Mouse (Mus musculus) liver, embryonic 11.5 days (tissue): ENCODE measurements around the gene Vps41. TPM values are rescaled to one million over a fixed set of nuclear protein-coding genes. Genes with fewer than 3 reads are reported as not detected.

Experiments
- ATAC-seq: fragments of 200-750 bp; cut with Nextera tagmentation; replicated peaks from 2 replicates; pipeline ENCODE4 v1.8.0; 2017; ENCODE audit warnings: moderate number of reproducible peaks, mild to moderate bottlenecking, moderate TSS enrichment, moderate library complexity; ENCODE audit not compliant: low FRiP score
- DNase-seq: peaks from one replicate; pipeline ENCODE4 v3.0.0-alpha.2; 2017; ENCODE audit warnings: low spot score
- H3K27ac ChIP-seq: fragments of 300-500 bp; sonication (generic); 2 replicates; pipeline ENCODE4 v1.5.1; 2014; ENCODE audit warnings: mild to moderate bottlenecking, low read depth, low read length, control low read depth
- H3K27me3 ChIP-seq: fragments of 300-500 bp; sonication (generic); replicated peaks from 2 replicates; pipeline ENCODE4 v1.6.1; 2014; ENCODE audit warnings: low read length, mixed read lengths; ENCODE audit not compliant: control insufficient read depth, insufficient read depth
- H3K36me3 ChIP-seq: fragments of 300-500 bp; sonication (generic); 2 replicates; pipeline ENCODE4 v1.6.1; 2014; ENCODE audit warnings: mild to moderate bottlenecking, low read length, moderate library complexity, mixed read lengths; ENCODE audit not compliant: control insufficient read depth, insufficient read depth
- H3K4me1 ChIP-seq: fragments of 300-500 bp; sonication (generic); replicated peaks from 2 replicates; pipeline ENCODE4 v1.6.1; 2014; ENCODE audit warnings: low read length, mixed read lengths; ENCODE audit not compliant: control insufficient read depth, insufficient read depth
- H3K4me2 ChIP-seq: fragments of 300-500 bp; sonication (generic); 2 replicates; pipeline ENCODE4 v1.6.1; 2014; ENCODE audit warnings: mild to moderate bottlenecking, control low read depth, moderate library complexity
- H3K4me3 ChIP-seq: fragments of 300-500 bp; sonication (generic); 2 replicates; pipeline ENCODE4 v1.5.1; 2014; ENCODE audit warnings: low read depth, low read length, control low read depth
- H3K9ac ChIP-seq: fragments of 300-500 bp; sonication (generic); 2 replicates; pipeline ENCODE4 v1.6.1; 2014; ENCODE audit warnings: low read depth, low read length, control low read depth
- H3K9me3 ChIP-seq: fragments of 300-500 bp; sonication (generic); 2 replicates; pipeline ENCODE4 v1.6.1; 2016; ENCODE audit warnings: low read length, inconsistent platforms, mixed read lengths; ENCODE audit not compliant: control insufficient read depth
- WGBS: fragments of 180-500 bp; shearing (Covaris S2); extraction: QIAGEN DNeasy Blood & Tissue Kit; methylation state at CpG from one replicate; pipeline ENCODE4 v1.1.7; 2014; 5-methylcytosine and 5-hydroxymethylcytosine counted together
- polyA plus RNA-seq: library from polyadenylated mRNA; unstranded; fragments of >200 nt; fragmentation: Nextera tagmentation; extraction: Ambion mirVana; gene quantifications from 2 replicates; pipeline ENCODE4 v1.2.1, GENCODE M21; 2014

Gene Vps41
- polyA plus RNA-seq, 1 experiment from 2014 or later: 50.0 TPM

DNA sequence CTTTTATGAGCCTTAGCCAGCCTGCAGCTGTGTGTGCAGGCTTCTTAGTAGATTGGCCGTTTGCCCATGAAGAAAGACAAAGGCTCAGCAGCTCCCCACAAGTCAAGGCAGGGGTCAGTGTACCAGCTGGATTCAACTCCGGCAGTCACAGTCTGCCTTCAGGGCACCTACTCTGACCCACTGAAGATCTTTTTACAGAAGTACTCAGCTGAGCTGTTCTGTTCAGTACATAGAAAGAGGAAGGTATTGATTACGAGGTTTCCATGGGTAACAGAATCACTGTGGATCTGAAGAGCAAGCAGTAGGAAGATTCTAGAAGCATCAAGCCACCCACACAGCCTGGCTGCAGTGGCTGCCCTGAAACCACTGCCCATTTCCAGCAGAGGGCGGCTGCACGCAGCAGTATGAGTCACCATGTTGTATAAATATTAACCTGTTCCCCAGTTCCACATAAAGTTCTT, 151.0 kb downstream of the Vps41 start:
- Histone ChIP-seq H3K4me1 (no peaks in the 10 kb centered on the region), H3K4me2 (no peak overlapping the region), H3K27me3 (no peaks in the 10 kb centered on the region), H3K4me3 (no peak overlapping the region), H3K9me3 (no peaks in the 10 kb centered on the region), H3K36me3 (no peaks in the 10 kb centered on the region), H3K9ac (no peak overlapping the region), H3K27ac (no peak overlapping the region)
- WGBS: 69% methylated on average over 5 of the region's 5 CpGs
- ATAC-seq (no peak; the same call in 1 of the 2 replicates), DNase-seq (no peak)

DNA sequence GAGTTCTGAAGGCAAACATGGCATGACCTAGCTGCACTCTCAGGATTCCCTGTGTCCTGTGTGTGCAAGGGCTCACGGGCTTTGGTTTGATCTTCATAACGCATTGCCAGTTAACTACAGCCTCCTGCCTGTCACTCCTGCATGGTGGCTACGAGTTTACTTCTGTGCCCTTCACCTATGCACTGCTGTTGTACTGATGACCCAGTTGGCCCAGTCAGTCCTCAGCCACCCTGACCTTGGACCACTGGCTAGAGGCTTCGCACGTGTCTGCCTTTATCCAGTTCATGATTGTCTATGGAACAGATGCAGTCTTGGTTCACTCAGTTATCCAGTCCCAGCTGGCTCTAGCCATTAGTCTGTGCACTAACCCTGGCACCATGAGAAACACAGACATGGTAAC, 151.7 kb downstream of the Vps41 start:
- DNase-seq (no peak), ATAC-seq (no peak)
- Histone ChIP-seq H3K27me3 (no peaks in the 10 kb centered on the region), H3K36me3 (no peaks in the 10 kb centered on the region), H3K4me1 (no peaks in the 10 kb centered on the region), H3K9ac (no peak overlapping the region), H3K4me3 (no peak overlapping the region), H3K9me3 (no peaks in the 10 kb centered on the region), H3K4me2 (no peak overlapping the region), H3K27ac (no peak overlapping the region)
- 81% methylated on average over 5 of the region's 5 CpGs for WGBS

DNA sequence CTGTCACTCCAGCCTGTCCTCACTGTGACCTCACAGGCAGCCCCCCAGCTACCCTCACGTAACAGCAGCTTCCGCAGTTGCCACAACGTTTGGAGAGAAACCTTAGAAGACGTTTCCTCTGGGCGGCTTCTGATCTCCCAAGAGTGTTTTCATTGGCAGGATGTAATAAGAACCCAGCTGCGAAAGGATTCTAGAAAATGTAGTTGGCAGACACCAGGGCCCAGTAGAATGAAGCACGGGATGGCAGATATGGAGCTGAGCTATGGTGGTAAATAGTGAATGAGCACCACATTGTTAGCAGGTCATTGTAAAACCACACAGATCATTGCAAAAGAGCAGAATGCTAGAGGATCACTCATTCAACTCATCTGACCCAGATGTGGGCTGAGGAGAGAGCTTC, 158.2 kb downstream of the Vps41 start:
- H3K4me2 ChIP-seq: no peak overlapping the region
- H3K9me3 ChIP-seq: no peaks in the 10 kb centered on the region
- DNase-seq: no peak
- H3K9ac ChIP-seq: no peak overlapping the region
- 52% methylated on average over 7 of the region's 7 CpGs for WGBS
- no peak for ATAC-seq
- no peaks in the 10 kb centered on the region for H3K4me1 ChIP-seq
- no peak overlapping the region for H3K4me3 ChIP-seq
- H3K36me3 ChIP-seq: no peaks in the 10 kb centered on the region
- no peaks in the 10 kb centered on the region for H3K27me3 ChIP-seq
- H3K27ac ChIP-seq: no peak overlapping the region

DNA sequence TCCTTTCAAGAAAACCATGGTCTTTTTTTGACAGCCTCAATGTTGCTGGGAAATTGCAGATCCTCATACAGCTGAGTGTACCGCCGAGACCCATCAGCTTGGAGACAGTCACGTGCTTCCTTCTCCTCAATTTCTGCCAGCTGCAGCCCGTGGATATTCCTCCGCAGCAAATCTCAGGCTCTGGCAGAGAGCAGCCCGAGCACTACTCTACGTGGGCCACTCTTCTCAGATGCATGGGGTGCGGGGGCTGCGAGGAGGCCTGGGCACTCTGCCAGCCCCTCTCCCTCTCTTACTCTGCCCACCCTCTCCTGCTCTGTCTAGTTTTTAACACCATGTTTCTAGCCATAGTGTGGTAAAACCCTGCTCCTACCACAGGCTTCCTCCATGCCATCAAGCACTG, 175.8 kb downstream of the Vps41 start:
- Histone ChIP-seq H3K4me1 (no peaks in the 10 kb centered on the region), H3K27ac (no peak overlapping the region), H3K4me3 (no peak overlapping the region), H3K9me3 (no peaks in the 10 kb centered on the region), H3K36me3 (no peaks in the 10 kb centered on the region), H3K27me3 (no peaks in the 10 kb centered on the region), H3K4me2 (no peak overlapping the region), H3K9ac (no peak overlapping the region)
- WGBS: 82% methylated on average over 9 of the region's 9 CpGs
- ATAC-seq (no peak), DNase-seq (no peak)

- Histone ChIP-seq H3K4me1 (no peaks in the 10 kb centered on the region), H3K9me3 (no peaks in the 10 kb centered on the region), H3K27ac (no peak overlapping the region), H3K4me3 (no peak overlapping the region), H3K4me2 (no peak overlapping the region), H3K9ac (no peak overlapping the region), H3K27me3 (no peaks in the 10 kb centered on the region), H3K36me3 (no peaks in the 10 kb centered on the region)
- DNase-seq: no peak
- WGBS: 84% methylated on average over 3 of the region's 3 CpGs
- no peak for ATAC-seq
Measured at GRCm38 (mm10) chr13:18896789-18897188, 179.7 kb downstream of the Vps41 start.

GRCm38 (mm10) chr13:18903623-18904022, 186.5 kb downstream of the Vps41 start:
- no peaks in the 10 kb centered on the region for H3K36me3 ChIP-seq
- no peak for ATAC-seq
- 80% methylated on average over 6 of the region's 6 CpGs for WGBS
- no peak overlapping the region for H3K9ac ChIP-seq
- H3K4me3 ChIP-seq: no peak overlapping the region
- no peak overlapping the region for H3K27ac ChIP-seq
- no peaks in the 10 kb centered on the region for H3K9me3 ChIP-seq
- no peaks in the 10 kb centered on the region for H3K27me3 ChIP-seq
- no peak for DNase-seq
- no peaks in the 10 kb centered on the region for H3K4me1 ChIP-seq
- no peak overlapping the region for H3K4me2 ChIP-seq

- Histone ChIP-seq H3K9me3 (no peaks in the 10 kb centered on the region), H3K27ac (no peak overlapping the region), H3K27me3 (no peaks in the 10 kb centered on the region), H3K4me1 (no peaks in the 10 kb centered on the region), H3K4me2 (no peak overlapping the region), H3K36me3 (no peaks in the 10 kb centered on the region), H3K4me3 (no peak overlapping the region), H3K9ac (no peak overlapping the region)
- WGBS: 76% methylated on average over 4 of the region's 4 CpGs
- DNase-seq (no peak), ATAC-seq (no peak)
Measured at GRCm38 (mm10) chr13:18914774-18915173, 197.7 kb downstream of the Vps41 start.

Other genes with a start within 250 kb of the Vps41 start
- 1.2 and 1.7 TPM in 2 replicates for gene Amph, start 230.9 kb downstream of the Vps41 start, polyA plus RNA-seq